Mouse (Mus musculus) E14TG2a.4 (cell line): ENCODE results near the gene Abcc2.

Experiments used
- H3K27me3 ChIP-seq: 2 replicates; pipeline ENCODE4 v1.6.1; 2014; ENCODE audit warnings: low read length, control low read depth; ENCODE audit not compliant: insufficient read depth
- H3K36me3 ChIP-seq: 2 replicates; pipeline ENCODE4 v1.6.1; 2014; ENCODE audit warnings: low read length, control low read depth; ENCODE audit not compliant: insufficient read depth
- H3K4me1 ChIP-seq: replicated peaks from 2 replicates; pipeline ENCODE4 v1.6.1; 2014; ENCODE audit warnings: low read depth, low read length, control low read depth
- H3K4me3 ChIP-seq: replicated peaks from 2 replicates; pipeline ENCODE4 v1.5.1; 2014; ENCODE audit warnings: mild to moderate bottlenecking, low read length
- H3K9me3 ChIP-seq: 2 replicates; pipeline ENCODE4 v1.6.1; 2014; ENCODE audit warnings: low read length, control low read depth
- CTCF ChIP-seq: conservative IDR thresholded peaks from 2 replicates; pipeline ENCODE4 v1.5.1; 2014; ENCODE audit warnings: low read length
- NANOG ChIP-seq: IDR thresholded peaks from 2 replicates; pipeline ENCODE4 v1.6.1; 2014; ENCODE audit warnings: borderline replicate concordance, low read length, mixed read lengths
- POU5F1 ChIP-seq: IDR thresholded peaks from 2 replicates; pipeline ENCODE4 v1.6.1; 2014; ENCODE audit warnings: low read length, borderline replicate concordance

Abcc2 gene

DNA sequence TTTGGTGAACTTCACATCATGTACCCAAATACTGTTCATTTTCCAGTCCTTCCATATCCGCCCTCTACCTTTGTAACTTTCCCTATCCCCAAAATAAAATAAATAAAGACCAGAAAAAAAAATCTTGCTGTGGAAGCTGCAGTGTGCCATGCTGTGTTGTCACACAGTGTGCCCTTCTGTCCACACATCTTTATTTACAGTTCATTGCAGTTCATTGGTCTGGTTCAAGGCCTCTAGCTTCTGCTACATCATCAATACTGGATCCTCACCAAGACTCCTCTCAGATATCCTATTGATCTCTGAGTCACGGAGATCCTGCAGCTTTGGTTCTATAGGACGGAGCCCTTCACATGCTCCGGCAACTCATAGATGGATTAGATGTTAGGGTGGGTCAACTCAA lies 10.5 kb downstream of the Abcc2 start:
- TF ChIP-seq NANOG, result no peak
- TF ChIP-seq POU5F1, result no peak
- no peak for TF ChIP-seq CTCF
- no peak overlapping the region for H3K4me3 ChIP-seq
- no peaks in the 10 kb centered on the region for H3K36me3 ChIP-seq
- H3K9me3 ChIP-seq, result no peaks in the 10 kb centered on the region
- peaks cover 4% of the 10 kb centered on the region; the same call in 1 of the 2 replicates for H3K4me1 ChIP-seq
- no peaks in the 10 kb centered on the region; the same call in 1 of the 2 replicates for H3K27me3 ChIP-seq

DNA sequence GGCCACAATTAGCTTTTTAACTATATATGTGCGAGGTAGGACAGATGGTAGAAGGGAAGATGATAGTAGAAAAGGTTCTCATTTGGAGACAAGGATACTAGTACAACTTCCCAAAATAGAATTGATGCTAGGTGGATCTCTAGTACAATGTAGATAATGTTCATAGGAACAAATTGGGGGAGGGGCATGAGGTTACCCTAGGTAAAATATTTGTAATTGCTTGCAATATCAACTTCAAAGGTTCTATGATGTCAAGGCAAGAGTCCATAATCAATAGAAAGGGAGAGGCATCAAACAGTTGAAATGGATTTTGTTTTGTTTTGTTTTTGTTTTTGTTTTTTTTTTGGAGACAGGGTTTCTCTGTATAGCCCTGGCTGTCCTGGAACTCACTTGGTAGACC lies 12.0 kb downstream of the Abcc2 start:
- Histone ChIP-seq H3K27me3 (no peaks in the 10 kb centered on the region; the same call in 1 of the 2 replicates), H3K36me3 (no peaks in the 10 kb centered on the region), H3K4me1 (peaks cover 10% of the 10 kb centered on the region; the same call in 1 of the 2 replicates), H3K4me3 (no peak overlapping the region), H3K9me3 (no peaks in the 10 kb centered on the region)
- TF ChIP-seq CTCF, result no peak

DNA sequence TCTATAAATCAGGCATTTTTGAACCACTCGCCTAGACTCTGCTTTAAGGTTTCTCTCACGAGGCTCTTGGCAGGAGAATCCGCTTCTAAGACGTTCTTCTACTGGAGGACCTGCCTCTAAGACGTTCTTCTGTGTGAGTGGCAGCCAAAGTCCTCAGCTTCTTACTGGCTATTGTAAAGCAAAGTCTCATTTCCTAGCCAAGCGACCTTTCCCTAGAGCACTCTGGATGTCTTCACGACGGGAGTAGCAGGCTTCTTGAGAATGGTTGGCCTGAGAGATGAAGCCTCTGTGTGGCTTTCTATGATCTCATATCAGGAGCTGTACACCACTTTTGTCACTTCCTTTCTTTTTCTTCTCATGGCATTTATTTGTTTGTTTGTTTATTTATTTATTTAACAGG lies 13.5 kb downstream of the Abcc2 start:
- peaks cover 10% of the 10 kb centered on the region; the same call in 1 of the 2 replicates for H3K4me1 ChIP-seq
- peaks cover 1% of the 10 kb centered on the region; the same call in 1 of the 2 replicates for H3K36me3 ChIP-seq
- H3K27me3 ChIP-seq, result no peaks in the 10 kb centered on the region; the same call in 1 of the 2 replicates
- TF ChIP-seq CTCF, result no peak
- TF ChIP-seq NANOG, result no peak
- TF ChIP-seq POU5F1, result no peak
- H3K4me3 ChIP-seq, result no peak overlapping the region
- no peaks in the 10 kb centered on the region for H3K9me3 ChIP-seq

DNA sequence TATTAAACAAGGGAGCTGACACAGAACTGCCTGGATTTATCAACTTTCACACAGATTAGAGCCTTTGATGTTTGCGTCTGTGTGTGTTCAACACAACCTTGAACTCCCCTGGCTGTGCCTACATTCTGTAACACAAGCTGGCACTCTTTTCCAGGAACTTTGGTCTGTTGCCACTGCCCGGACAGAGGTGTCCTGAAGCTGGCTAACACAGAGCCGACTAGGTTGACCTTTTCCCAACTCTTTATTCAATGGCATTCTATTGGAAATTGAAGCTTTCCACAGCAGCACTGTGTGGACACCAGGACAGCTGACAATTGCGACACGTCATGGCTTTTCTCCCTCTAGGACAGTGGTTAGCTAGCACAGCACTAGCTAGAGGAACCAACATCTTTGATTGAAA lies 15.2 kb downstream of the Abcc2 start:
- no peak for TF ChIP-seq CTCF
- no peak for TF ChIP-seq NANOG
- no peak for TF ChIP-seq POU5F1
- H3K4me1 ChIP-seq, result peaks cover 10% of the 10 kb centered on the region; the same call in 1 of the 2 replicates

DNA sequence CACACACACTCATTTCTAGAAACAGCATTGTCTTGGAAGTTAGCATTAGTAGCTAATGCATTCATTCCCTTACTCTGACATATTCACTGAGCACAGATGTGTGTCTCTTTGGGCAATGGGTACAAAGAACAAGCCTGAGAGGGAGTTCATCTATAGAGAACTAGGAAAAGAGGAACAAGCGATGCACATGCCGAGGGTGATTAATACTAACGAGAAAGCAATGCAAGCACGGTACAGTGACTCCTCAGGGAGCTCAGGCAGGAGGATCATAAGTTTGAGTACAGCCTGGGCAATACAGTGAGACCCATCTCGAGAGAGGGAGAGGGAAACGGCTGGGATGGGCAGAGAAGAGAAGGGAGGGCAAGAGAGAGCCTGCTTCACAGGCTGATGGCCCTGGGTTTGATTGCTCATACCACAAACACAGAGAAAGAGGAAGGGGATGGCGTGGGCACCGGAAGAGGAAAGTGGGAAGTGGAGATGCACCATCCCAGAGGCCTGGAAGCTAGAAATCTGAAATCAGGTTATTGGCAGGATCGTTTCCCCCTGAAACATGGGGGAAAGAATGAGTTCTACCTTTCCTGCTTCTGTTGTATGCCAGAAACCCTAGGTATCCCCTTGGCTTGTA lies 19.5 kb downstream of the Abcc2 start:
- peaks cover 6% of the 10 kb centered on the region; the same call in 1 of the 2 replicates for H3K36me3 ChIP-seq
- no peaks in the 10 kb centered on the region for H3K9me3 ChIP-seq
- TF ChIP-seq POU5F1 (no peak), NANOG (no peak), CTCF (no peak)
- peaks cover 32% of the 10 kb centered on the region for H3K4me1 ChIP-seq
- H3K27me3 ChIP-seq, result peaks cover 6% of the 10 kb centered on the region; the same call in 1 of the 2 replicates
- no peak overlapping the region for H3K4me3 ChIP-seq

More for the DNA sequence above, 15.2 kb downstream of the Abcc2 start:
- Histone ChIP-seq H3K4me3 (no peak overlapping the region), H3K36me3 (peaks cover 6% of the 10 kb centered on the region; the same call in 1 of the 2 replicates), H3K27me3 (peaks cover 6% of the 10 kb centered on the region; the same call in 1 of the 2 replicates), H3K9me3 (no peaks in the 10 kb centered on the region)

DNA sequence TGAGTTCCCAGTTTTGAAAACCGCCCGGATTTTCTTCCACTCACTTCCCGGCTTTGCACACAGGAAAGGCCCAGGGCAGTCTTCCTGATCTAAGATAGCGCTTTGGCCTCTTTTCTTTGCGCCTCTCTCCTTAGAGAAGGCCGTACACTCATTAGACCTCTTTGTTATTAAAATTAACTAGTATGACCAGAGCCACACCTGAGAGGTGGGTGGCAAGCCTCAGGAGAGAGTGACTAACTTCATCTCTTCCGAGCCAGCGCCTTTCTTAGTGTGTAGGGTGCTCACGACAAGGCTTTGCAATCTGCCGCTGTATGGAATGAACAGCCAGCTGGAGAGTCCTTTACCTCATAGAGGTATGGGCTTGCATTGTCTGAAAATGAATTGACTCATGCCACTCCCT lies 21.9 kb downstream of the Abcc2 start:
- H3K4me1 ChIP-seq, result peaks cover 38% of the 10 kb centered on the region
- no peak for TF ChIP-seq POU5F1
- peak; percentile 40; the same call in 1 of the 2 replicates for TF ChIP-seq NANOG
- TF ChIP-seq CTCF, result no peak
- H3K4me3 ChIP-seq, result 0 out of 2 replicates have a peak overlapping the region, but pooled peaks have one; percentile 8
- peaks cover 6% of the 10 kb centered on the region; the same call in 1 of the 2 replicates for H3K27me3 ChIP-seq
- H3K36me3 ChIP-seq, result peaks cover 6% of the 10 kb centered on the region; the same call in 1 of the 2 replicates
- no peaks in the 10 kb centered on the region for H3K9me3 ChIP-seq

DNA sequence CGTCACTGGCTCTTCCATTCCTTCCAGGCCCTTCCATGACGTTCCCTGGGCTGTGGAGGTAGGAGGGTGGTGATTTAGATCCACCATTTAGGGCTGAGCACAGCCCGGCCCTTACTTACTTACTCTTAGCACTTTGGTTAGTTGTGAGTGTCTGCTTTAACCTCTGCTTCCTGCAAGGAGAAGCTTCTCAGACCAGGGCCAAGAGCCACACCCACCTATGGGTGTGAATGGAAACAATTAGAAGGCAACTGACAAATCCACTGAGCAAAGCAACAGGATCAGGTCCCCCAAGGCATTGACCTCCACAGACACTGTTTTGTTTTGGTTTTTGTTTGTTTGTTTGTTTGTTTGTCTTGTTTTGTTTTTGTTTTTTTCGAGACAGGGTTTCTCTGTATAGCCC lies 27.3 kb downstream of the Abcc2 start:
- Histone ChIP-seq H3K4me3 (no peak overlapping the region), H3K27me3 (no peaks in the 10 kb centered on the region), H3K9me3 (no peaks in the 10 kb centered on the region), H3K36me3 (0 out of 2 replicates have a peak, but pooled peaks cover 5% of the 10 kb centered on the region), H3K4me1 (peaks cover 34% of the 10 kb centered on the region)
- no peak for TF ChIP-seq NANOG
- TF ChIP-seq POU5F1, result no peak
- TF ChIP-seq CTCF, result no peak

DNA sequence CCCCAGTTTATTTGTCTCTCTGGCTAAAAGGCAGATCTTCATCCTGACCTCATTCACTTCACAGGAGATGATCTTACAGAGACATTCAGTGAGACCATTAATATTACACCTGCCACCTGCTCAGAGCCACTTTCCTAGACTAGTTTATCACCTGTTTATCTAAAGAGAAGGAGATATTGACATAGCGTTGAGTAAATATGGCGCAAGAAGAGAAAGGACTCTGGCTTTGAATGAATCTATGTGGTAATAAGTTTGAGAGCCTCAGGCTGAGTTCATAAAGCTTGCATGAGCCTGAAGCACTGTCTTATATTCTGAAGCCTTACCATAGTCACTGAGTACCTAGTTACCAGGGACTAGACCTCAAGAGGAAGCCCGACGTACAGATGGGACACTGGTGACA lies 29.4 kb downstream of the Abcc2 start:
- TF ChIP-seq CTCF, result no peak
- TF ChIP-seq NANOG, result no peak
- TF ChIP-seq POU5F1, result no peak
- H3K36me3 ChIP-seq, result 0 out of 2 replicates have a peak, but pooled peaks cover 5% of the 10 kb centered on the region
- no peaks in the 10 kb centered on the region for H3K27me3 ChIP-seq
- H3K9me3 ChIP-seq, result no peaks in the 10 kb centered on the region
- H3K4me1 ChIP-seq, result peaks cover 27% of the 10 kb centered on the region
- H3K4me3 ChIP-seq, result no peak overlapping the region

DNA sequence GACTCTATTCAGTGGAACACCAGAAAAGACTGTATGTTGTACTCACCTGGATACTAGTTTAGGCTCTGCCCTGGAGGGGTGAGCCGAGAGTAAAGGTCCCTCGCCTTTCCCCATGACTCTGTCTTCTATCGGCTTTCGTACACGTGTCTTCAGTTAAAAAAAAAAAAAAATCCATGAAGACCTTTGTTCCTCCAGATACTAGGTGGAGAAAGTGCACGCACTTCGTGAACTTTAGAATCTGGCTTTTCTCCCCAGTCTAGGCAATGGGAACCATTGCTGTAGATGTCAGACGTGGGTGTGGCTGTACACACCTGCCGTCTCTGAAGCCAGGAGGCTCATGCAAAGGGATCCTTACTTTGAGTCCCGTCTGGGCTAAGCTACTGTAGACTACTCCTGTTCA lies 31.3 kb downstream of the Abcc2 start:
- Histone ChIP-seq H3K27me3 (no peaks in the 10 kb centered on the region), H3K4me3 (no peak overlapping the region), H3K4me1 (peaks cover 21% of the 10 kb centered on the region), H3K36me3 (0 out of 2 replicates have a peak, but pooled peaks cover 5% of the 10 kb centered on the region), H3K9me3 (no peaks in the 10 kb centered on the region)
- TF ChIP-seq NANOG (no peak), POU5F1 (no peak), CTCF (no peak)
